Mouse (Mus musculus): ENCODE results near the gene Ung.

Gene Ung

GRCm38 (mm10) chr5:114130698-114131520 lies 723 bp downstream of the Ung start:
- intact Hi-C loops (cut with DNase I) = no loop called here

- intact Hi-C loops (cut with DNase I) = no loop called here
Measured at GRCm38 (mm10) chr5:114131521-114131840, 1.3 kb downstream of the Ung start.

GRCm38 (mm10) chr5:114132841-114133240 lies 2.7 kb downstream of the Ung start:
- intact Hi-C loops (cut with DNase I) = no loop called here

- intact Hi-C loops (cut with DNase I) = no loop called here
Measured at GRCm38 (mm10) chr5:114134091-114134534, 3.9 kb downstream of the Ung start.

GRCm38 (mm10) chr5:114135516-114135915 lies 5.3 kb downstream of the Ung start:
- intact Hi-C loops (cut with DNase I) = no loop called here

- intact Hi-C loops (cut with DNase I) = no loop called here
Measured at GRCm38 (mm10) chr5:114137481-114138276, 7.5 kb downstream of the Ung start.

- intact Hi-C loops (cut with DNase I) = no loop called here
Measured at GRCm38 (mm10) chr5:114138277-114139164, 8.3 kb downstream of the Ung start.

GRCm38 (mm10) chr5:114139175-114139574 lies 9.0 kb downstream of the Ung start:
- intact Hi-C loops (cut with DNase I) = no loop called here

- intact Hi-C loops (cut with DNase I) = no loop called here
Measured at GRCm38 (mm10) chr5:114146028-114146888, 16.1 kb downstream of the Ung start, which contains the start of gene Acacb. Gene Acacb, plus strand, starts transcription at chr5:114146535.

GRCm38 (mm10) chr5:114147043-114147972 lies 17.1 kb downstream of the Ung start:
- intact Hi-C loops (cut with DNase I) = no loop called here

- intact Hi-C loops (cut with DNase I) = no loop called here
Measured at GRCm38 (mm10) chr5:114152359-114153092, 22.3 kb downstream of the Ung start.

GRCm38 (mm10) chr5:114153490-114153889 lies 23.3 kb downstream of the Ung start:
- intact Hi-C loops (cut with DNase I) = no loop called here

- intact Hi-C loops (cut with DNase I) = no loop called here
Measured at GRCm38 (mm10) chr5:114154765-114155164, 24.6 kb downstream of the Ung start.

GRCm38 (mm10) chr5:114155168-114155933 lies 25.2 kb downstream of the Ung start:
- intact Hi-C loops (cut with DNase I) = no loop called here

- intact Hi-C loops (cut with DNase I) = no loop called here
Measured at GRCm38 (mm10) chr5:114157236-114157635, 27.1 kb downstream of the Ung start.

- intact Hi-C loops (cut with DNase I) = no loop called here
Measured at GRCm38 (mm10) chr5:114161424-114161823, 31.2 kb downstream of the Ung start.

- intact Hi-C loops (cut with DNase I) = no loop called here
Measured at GRCm38 (mm10) chr5:114162106-114162815, 32.1 kb downstream of the Ung start.
